Mouse (Mus musculus): Measurements from ENCODE around the gene Prkrip1.
"Not testable (repeated sequence)": the region's sequence is repeated elsewhere in the genome, so short reads cannot be mapped to it uniquely, and the experiment has no call there.

Gene Prkrip1

DNA sequence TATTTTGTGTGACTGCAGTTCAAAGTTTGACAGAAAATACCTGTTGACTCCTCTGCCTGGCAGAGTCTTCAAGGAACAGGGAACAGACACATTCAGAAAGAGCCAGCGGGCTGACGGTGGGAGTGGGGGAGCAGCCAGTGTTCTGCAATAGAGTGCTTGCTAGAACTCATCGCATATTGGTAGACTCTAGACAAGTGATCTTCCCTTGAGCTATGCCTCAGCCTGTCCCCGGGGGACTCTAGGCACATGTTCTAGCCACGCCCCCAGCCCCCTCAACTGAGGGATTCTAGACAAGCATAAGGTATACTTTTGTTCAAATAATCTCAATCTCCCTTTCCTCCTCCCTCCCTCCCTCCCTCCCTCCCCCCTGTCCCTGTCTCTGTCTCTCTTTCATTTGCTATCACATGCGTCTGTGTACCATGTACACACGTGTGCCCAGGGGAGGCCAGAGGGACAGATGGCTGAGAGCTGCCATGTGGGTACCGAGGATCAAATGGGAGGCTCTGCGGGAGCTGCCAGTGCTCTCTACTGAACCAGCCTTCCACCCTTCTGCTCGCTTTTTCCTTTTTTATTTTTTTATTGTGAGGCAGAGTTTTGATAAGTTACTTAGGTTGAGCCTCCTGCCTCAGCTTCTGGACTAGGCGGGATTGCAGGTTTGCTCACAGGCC lies 34.8 kb downstream of the Prkrip1 start:
- no peak for DNase-seq (ENCODE audit: low spot score in 2 of 2)

GRCm38 (mm10) chr5:136160084-136160483 lies 38.7 kb downstream of the Prkrip1 start:
- DNase-seq (ENCODE audit: low spot score in 2 of 2): not testable (repeated sequence)

DNA sequence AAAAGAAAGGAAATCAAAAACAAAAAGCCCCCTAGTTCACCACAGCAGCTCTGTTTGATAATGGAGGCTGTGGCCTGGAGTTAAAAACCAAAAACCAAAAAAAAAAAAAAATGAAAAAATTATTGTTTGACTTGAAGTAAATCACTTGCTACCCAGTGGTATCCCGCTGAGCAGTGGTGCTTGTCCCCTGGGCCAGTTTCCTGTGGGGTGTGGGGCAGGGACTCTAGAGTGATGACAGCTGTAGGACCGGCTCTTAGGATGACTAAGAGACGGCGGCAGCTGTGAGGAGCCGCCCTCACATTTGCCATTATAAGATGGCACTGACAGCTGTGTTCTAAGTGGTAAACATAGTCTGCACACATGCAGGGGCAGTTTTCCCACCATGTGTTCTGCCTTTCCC lies 43.4 kb downstream of the Prkrip1 start:
- no peak for DNase-seq (ENCODE audit: low spot score in 2 of 2)

DNA sequence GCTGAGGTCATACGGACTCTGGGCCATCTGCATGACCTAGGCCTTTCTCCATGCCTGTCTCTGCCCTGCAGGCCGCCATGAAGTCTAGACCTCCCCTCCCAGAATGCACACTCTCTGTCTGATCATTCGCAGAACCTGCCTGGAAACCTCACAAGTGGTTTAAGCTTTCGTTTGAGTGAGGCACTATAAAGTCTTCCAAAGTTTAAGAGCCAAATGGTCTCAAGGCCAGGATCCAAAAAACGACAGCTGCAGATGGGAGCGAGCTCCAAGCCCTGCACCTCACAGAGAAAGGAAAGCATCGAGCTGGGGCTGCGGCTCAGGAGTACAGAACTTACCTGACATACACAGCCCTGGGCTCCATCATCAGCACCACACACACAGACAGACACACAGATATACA lies 46.4 kb downstream of the Prkrip1 start:
- DNase-seq (ENCODE audit: low spot score in 2 of 2): no peak

- DNase-seq (ENCODE audit: low spot score in 2 of 2): not testable (repeated sequence)
These were observed 49.6 kb downstream of the Prkrip1 start for GRCm38 (mm10) chr5:136149134-136149576.

DNA sequence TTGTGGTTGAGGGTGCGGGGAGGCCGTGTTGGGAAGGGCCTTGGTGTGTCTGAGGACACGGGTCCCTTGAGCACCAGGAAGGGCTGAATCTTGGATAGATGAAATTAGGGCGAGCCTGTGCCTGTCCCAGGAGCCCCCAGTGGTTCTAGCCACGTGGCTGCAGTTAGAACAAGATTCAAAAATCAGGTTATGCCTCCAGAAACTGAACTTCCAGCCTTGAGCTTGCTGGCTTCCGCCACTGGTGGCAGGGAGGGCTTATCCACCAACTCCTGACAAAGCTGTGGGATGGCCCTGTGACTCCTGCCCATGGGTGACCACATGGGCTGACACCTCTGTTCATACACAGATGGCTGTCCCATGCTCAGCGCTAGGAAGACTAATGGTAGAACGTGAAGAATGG lies 51.1 kb downstream of the Prkrip1 start:
- DNase-seq (ENCODE audit: low spot score in 2 of 2): no peak

- no peak for DNase-seq (ENCODE audit: low spot score in 2 of 2)
These were observed 51.8 kb downstream of the Prkrip1 start for GRCm38 (mm10) chr5:136146936-136147335.

DNA sequence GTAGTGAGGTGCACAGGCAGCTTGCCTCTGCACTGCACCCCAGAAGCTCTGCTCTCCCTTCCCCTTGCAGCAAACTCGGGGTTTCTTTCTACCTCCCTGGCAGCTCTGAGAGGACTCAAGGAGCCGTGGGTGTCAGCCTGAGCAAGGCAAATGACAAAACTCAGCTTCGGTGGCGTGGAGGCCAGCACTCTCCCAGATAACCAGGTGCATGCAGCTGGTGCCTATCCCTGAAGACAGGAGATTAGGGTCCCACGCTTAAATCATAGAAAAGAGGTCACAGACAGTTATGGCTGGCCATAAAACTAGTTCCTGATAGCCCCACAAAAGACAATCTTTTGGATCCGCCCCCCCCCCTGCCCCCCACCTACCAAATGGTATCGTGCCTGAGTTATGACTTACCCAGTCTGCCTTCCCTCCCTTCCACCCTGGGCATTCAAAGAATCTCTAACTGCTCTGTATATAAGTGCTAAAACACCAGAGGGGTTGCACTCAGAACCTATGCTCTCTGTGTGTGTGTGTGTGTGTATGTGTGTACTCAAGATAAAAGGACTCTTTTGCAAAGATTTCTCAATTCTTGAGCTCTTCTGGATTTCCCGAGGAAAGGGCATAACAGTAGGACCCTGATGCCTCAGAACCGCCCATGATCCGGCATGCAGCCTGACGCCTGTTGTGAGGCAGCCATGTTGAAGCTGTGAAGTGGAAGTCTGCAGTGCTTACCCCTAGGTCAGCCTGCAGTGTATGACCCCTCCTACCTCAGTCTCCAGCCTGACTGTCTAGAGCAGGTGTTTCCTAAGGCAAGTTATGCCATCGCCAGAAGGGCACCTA lies 53.9 kb downstream of the Prkrip1 start:
- DNase-seq (ENCODE audit: low spot score in 2 of 2): no peak

DNA sequence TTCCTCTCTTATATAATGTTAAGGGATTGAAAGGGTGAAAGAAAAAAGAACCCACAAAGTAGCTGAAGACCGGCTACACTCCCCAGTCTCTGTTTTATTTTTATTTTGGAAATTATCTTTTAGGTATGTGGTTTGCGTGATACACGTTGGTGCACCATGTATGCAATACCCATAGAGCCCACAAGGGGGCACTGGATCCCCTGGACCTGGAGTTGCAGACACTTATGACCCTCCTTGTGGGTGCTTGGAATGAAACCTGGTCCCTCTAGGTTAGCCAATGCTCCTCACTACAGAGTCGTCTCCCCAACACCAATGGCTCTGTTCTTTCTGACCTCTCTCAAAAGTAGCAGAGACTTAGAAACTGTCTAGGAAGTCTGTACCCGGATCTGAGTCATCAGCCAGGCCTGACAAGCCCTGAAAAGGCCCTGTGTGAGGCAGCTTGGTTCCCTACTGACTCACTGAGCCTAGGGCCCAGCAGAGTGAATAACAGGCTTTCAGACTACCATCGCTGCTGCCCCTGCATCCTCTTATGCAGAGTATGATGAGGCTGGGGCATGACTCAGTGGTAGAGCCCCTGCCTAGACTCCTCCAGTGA lies 55.5 kb downstream of the Prkrip1 start:
- DNase-seq (ENCODE audit: low spot score in 2 of 2): no peak

DNA sequence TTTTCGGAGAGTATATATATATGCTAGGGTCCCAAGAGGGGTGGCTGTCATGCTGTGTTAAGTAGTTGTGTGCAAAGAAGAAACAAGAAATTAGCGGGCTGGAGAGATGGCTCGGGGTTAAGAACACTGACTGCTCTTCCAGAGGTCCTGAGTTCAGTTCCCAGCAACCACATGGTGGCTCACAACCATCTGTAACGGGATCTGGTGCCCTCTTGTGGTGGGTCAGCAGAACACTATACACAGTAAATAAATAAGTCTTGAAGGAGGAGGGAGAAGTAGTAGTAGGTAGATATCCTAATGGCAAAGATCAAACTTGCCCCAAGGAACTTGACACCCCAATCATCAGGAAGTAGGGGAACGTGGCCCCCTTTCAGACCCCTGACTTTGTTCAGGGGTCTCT lies 56.0 kb downstream of the Prkrip1 start:
- no peak for DNase-seq (ENCODE audit: low spot score in 2 of 2)

DNA sequence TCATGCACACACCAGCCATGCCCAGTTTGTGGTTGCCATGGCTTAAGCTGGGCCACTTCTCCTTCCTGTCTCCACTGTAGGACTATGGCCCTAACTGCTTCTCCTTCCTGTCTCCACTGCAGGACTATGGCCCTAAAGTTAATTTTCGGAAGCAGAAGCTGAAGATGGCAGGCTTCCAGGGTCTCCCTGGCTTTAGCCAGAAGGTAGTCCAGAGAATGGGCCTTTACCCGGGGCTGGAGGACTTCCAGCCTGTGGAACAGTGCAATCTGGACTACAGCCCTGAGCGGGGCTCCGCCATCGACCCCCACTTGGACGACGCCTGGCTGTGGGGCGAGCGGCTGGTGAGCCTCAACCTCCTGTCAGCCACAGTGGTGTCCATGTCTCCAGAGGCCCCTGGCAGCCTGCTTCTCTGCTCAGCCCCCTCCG lies 58.7 kb downstream of the Prkrip1 start:
- no peak for DNase-seq (ENCODE audit: low spot score in 2 of 2)

DNA sequence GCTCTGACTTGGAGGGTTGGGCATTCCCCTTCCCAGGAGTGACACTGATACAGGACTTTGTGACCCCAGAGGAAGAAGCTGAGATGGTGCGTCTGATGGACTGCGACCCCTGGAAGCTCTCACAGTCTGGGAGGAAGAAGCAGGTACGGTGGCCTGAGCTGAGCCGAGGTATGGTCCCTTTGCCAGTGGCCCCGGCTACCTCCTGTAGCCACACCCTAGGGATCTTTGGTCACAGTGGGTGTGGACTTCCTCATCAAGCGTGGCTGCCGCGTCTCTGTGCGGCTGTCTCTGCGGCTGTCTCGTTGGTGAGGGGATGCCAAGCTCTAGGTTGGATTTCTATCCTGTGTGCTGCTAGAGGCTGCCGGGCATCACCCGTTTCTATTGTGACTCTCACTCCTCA lies 59.4 kb downstream of the Prkrip1 start:
- DNase-seq (ENCODE audit: low spot score in 2 of 2): no peak

DNA sequence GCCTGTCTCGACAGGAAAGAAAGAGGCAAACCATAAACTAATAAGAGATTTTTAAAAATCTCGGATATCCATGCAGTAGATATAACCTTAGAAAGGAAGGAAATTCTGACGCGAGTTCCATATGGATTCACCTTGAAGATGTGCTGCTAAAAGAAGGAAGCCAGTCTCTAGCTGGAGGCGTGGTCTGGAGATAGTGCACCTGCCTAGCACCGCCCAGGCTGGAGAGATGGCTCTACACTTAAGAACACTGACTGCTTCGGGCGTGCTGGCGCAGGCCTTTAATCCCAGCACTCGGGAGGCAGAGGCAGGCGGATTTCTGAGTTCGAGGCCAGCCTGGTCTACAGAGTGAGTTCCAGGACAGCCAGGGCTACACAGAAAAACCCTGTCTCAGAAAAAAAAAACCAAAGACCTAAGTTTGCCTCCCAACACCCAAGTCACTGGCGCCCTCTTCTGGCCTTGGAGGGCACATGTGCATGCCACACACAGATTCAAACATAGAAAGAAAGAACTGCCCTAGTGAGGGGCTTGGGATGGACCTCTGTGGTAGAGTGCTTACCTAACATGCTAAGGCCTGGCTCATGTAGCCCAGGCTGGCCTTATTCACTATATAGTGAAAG lies 61.0 kb downstream of the Prkrip1 start:
- DNase-seq (ENCODE audit: low spot score in 2 of 2): peak in 1 of 2 experiments; percentile 27

GRCm38 (mm10) chr5:136136292-136136990 lies 62.3 kb downstream of the Prkrip1 start:
- no peak for DNase-seq (ENCODE audit: low spot score in 2 of 2)

DNA sequence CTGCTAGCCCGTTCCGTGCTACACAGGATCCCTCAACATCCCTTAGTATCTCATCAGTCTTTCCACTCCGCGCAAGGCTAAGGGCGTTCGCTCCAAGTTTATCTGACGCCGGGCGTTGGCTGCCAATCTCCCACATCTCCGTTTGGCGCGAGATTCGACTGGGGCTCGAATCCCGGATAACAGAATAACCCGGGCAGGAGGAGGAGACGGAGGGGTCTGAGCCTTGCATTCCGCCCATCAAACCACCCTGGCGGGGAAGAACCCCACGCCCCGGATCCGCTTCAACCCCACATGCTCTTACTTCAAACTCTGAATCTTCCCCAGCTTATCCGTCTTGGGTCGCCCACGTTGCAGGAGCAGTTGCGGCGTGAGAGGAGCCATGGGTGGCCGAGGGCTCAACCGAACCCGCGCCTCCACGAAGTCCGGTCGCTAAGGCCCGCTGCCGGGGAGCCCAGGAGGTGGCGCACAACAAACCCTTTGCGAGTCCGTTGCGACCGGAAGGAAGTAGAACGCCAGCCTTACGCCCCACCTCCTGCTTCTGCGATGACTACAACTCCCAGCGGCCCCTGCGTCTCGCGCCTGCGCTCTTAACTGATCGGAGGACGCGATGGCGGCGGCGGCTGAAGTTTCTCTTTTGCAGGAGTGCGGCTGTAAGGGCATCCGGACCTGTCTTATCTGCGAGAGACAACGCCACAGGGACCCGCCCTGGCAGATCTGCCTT lies 63.0 kb downstream of the Prkrip1 start, which contains the start of the genes Lrwd1 and Alkbh4:
Lrwd1 (minus strand) TSS at position 504 of the 721 bp plus-strand sequence.
Alkbh4 (plus strand) TSS at position 576 of the 721 bp plus-strand sequence.
- peak; percentile 87 to 96 for DNase-seq (ENCODE audit: low spot score in 2 of 2)

Measured in left cerebral cortex, adult 9 months (tissue).